Mouse (Mus musculus) layer of hippocampus, adult 9-10 months (tissue): ENCODE measurements around the gene Rbm24.
A peak's percentile ranks its signal among the peaks of the same experiment; 100 is the strongest.

Experiments
- DNase-seq: peaks from one replicate; pipeline ENCODE4 v3.0.0; 2022; ENCODE audit warnings: low spot score

Rbm24 gene

GRCm38 (mm10) chr13:46418141-46418601 lies at the start of gene Rbm24:
Rbm24 (plus strand) TSS chr13:46418434.
- DNase-seq = no peak

- no peak for DNase-seq
These were observed 45.4 kb upstream of the Rbm24 start for GRCm38 (mm10) chr13:46372884-46373283.

GRCm38 (mm10) chr13:46375371-46375770 lies 42.9 kb upstream of the Rbm24 start:
- no peak for DNase-seq

- DNase-seq = no peak
These were observed 30.8 kb upstream of the Rbm24 start for GRCm38 (mm10) chr13:46387396-46387795.

GRCm38 (mm10) chr13:46391654-46392053 lies 26.6 kb upstream of the Rbm24 start:
- peak; percentile 30 for DNase-seq

- no peak for DNase-seq
These were observed 25.3 kb upstream of the Rbm24 start for GRCm38 (mm10) chr13:46392893-46393292.

- DNase-seq = no peak
These were observed 24.3 kb upstream of the Rbm24 start for GRCm38 (mm10) chr13:46393936-46394335.

GRCm38 (mm10) chr13:46397235-46397634 lies 21.0 kb upstream of the Rbm24 start:
- no peak for DNase-seq

GRCm38 (mm10) chr13:46407151-46407550 lies 11.1 kb upstream of the Rbm24 start:
- DNase-seq = no peak

- no peak for DNase-seq
These were observed 6.0 kb upstream of the Rbm24 start for GRCm38 (mm10) chr13:46412247-46412646.

- DNase-seq = no peak
These were observed 4.6 kb upstream of the Rbm24 start for GRCm38 (mm10) chr13:46413588-46413987.

GRCm38 (mm10) chr13:46414050-46414449 lies 4.2 kb upstream of the Rbm24 start:
- no peak for DNase-seq

- DNase-seq = no peak
These were observed 2.2 kb upstream of the Rbm24 start for GRCm38 (mm10) chr13:46416021-46416420.

- DNase-seq = no peak
These were observed 640 bp upstream of the Rbm24 start for GRCm38 (mm10) chr13:46417594-46417993.

GRCm38 (mm10) chr13:46418731-46419545 lies 704 bp downstream of the Rbm24 start:
- DNase-seq = no peak

- DNase-seq = no peak
These were observed 1.4 kb downstream of the Rbm24 start for GRCm38 (mm10) chr13:46419648-46420047.

GRCm38 (mm10) chr13:46420095-46420494 lies 1.9 kb downstream of the Rbm24 start:
- DNase-seq = no peak

- no peak for DNase-seq
These were observed 5.6 kb downstream of the Rbm24 start for GRCm38 (mm10) chr13:46423805-46424204.

GRCm38 (mm10) chr13:46424376-46424775 lies 6.1 kb downstream of the Rbm24 start:
- DNase-seq = no peak

- no peak for DNase-seq
These were observed 8.5 kb downstream of the Rbm24 start for GRCm38 (mm10) chr13:46426651-46427269.

GRCm38 (mm10) chr13:46428964-46429363 lies 10.7 kb downstream of the Rbm24 start:
- no peak for DNase-seq

GRCm38 (mm10) chr13:46429866-46430265 lies 11.6 kb downstream of the Rbm24 start:
- DNase-seq = no peak

GRCm38 (mm10) chr13:46433880-46434560 lies 15.8 kb downstream of the Rbm24 start:
- DNase-seq = no peak
